Mouse (Mus musculus) CD4-positive naive resting alpha-beta T cell, adult 57 days (primary cell): ENCODE data around the gene Spic. TPM values are rescaled to one million over a fixed set of nuclear protein-coding genes. Genes with fewer than 3 reads are reported as not detected.

Experiments used
- total RNA-seq: library from RNA; stranded (reverse); gene quantifications from one replicate; pipeline ENCODE4 v1.2.4, GENCODE M21; 2023

The Spic gene
- 3.8 TPM for total RNA-seq

DNA sequence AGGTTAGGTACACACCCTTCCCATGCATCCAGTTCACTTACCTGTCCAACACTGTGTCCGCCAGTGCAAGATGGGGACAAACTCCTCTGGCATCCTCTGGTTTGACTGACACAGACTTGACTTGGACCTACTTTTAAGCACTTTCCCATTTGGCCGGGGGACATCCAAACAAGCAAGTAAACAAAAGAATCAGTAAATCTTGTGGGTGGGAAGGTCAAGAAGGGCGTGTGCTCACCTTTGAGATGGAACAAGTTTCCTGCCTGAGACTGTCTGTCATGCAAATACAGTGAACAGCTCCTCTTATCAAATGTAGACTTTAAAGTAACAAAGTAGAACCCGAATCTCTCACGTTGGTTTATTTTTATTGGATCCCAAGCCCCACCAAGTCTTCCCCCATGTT lies at the start of gene Spic:
Gene Spic (minus strand): TSS at position 91 of the 400 bp plus-strand sequence.

GRCm38 (mm10) chr10:88730571-88731495 lies 46.0 kb upstream of the Spic start, which contains the start of gene Arl1:
Gene Arl1 (plus strand): TSS chr10:88730858.

Other genes with a start within 250 kb of the Spic start
- gene Sycp3, start 225.4 kb downstream of the Spic start, total RNA-seq, result not detected
- gene Chpt1, start 180.9 kb downstream of the Spic start, total RNA-seq, result 3.1 TPM
- not detected for gene Mybpc1, start 79.9 kb downstream of the Spic start, total RNA-seq
- gene Arl1, start 45.8 kb upstream of the Spic start, total RNA-seq, result 28.2 TPM
- gene Utp20, start 141.8 kb upstream of the Spic start, total RNA-seq, result 49.5 TPM
- not detected for gene Slc5a8, start 201.0 kb upstream of the Spic start, total RNA-seq